Mouse (Mus musculus) CH12.LX (cell line): ENCODE measurements at regions not wholly inside any gene's neighbourhood (a gene's known extent, or its start where the extent isn't known, plus 50 kb on each side); places are given as distances from the start of the nearest gene placed in this dataset.

ENCODE experiments used
- DNase-seq: peaks from one replicate; pipeline ENCODE4 v3.0.0-alpha.2; 2013; ENCODE audit errors: extremely low read depth
- H3K27ac ChIP-seq: 2 replicates; pipeline ENCODE4 v1.5.1; 2012; ENCODE audit warnings: low read depth, mild to moderate bottlenecking, control low read depth, moderate library complexity; ENCODE audit not compliant: insufficient read depth
- H3K27me3 ChIP-seq: replicated peaks from 2 replicates; pipeline ENCODE3; 2012; ENCODE audit warnings: inconsistent platforms
- H3K36me3 ChIP-seq, 2 experiments: replicated peaks in 1 of 2; 2 replicates each; pipeline versions ENCODE3 to v1.6.1; 2012; ENCODE audit warnings: inconsistent platforms in 1 of 2, low read length in 1 of 2, mild to moderate bottlenecking in 1 of 2, mixed read lengths in 1 of 2, moderate library complexity in 1 of 2; ENCODE audit not compliant: control insufficient read depth in 1 of 2, insufficient read depth in 1 of 2
- H3K4me1 ChIP-seq, 2 experiments: 2 replicates each; pipeline ENCODE4 v1.6.1; 2012; ENCODE audit warnings: inconsistent platforms in 1 of 2, moderate library complexity in 1 of 2; ENCODE audit not compliant: insufficient read depth in 2 of 2, control insufficient read depth in 1 of 2
- H3K4me2 ChIP-seq: 2 replicates; pipeline ENCODE4 v1.6.1; 2012; ENCODE audit warnings: low read depth, mild to moderate bottlenecking, control low read depth; ENCODE audit not compliant: poor library complexity, insufficient read depth, severe bottlenecking
- H3K4me3 ChIP-seq, 3 experiments: fragments of 150-350 bp in 1 of 3; sonication (generic) in 1 of 3; replicated peaks in 1 of 3; 2 replicates each; pipeline versions ENCODE3 to v1.5.1; 2011 to 2012; ENCODE audit warnings: low read depth in 2 of 3, low read length in 2 of 3, mild to moderate bottlenecking in 2 of 3, moderate library complexity in 2 of 3, control low read depth in 1 of 3, improper control_type of control experiment in 1 of 3, inconsistent platforms in 1 of 3, mixed read lengths in 1 of 3; ENCODE audit not compliant: poor library complexity in 1 of 3
- H3K79me2 ChIP-seq: replicated peaks from 2 replicates; pipeline ENCODE4 v1.6.1; 2012; ENCODE audit warnings: mild to moderate bottlenecking, moderate library complexity; ENCODE audit not compliant: control insufficient read depth, poor library complexity, insufficient read depth, severe bottlenecking; ENCODE audit errors: extremely low read depth
- H3K9ac ChIP-seq: 2 replicates; pipeline ENCODE4 v1.6.1; 2012; ENCODE audit warnings: low read depth, mild to moderate bottlenecking, control low read depth, moderate library complexity; ENCODE audit not compliant: insufficient read depth
- H3K9me3 ChIP-seq: replicated peaks from 2 replicates; pipeline ENCODE3; 2012; ENCODE audit warnings: low read length, inconsistent platforms, mixed read lengths
- CHD2 ChIP-seq: IDR thresholded peaks from 2 replicates; pipeline ENCODE4 v1.6.1; 2011; ENCODE audit warnings: low read length, improper control_type of control experiment
- CTCF ChIP-seq, 2 experiments: IDR thresholded peaks in 1 of 2; conservative IDR thresholded peaks in 1 of 2; 2 replicates each; pipeline ENCODE4 v1.5.1; 2011 to 2012; ENCODE audit warnings: low read depth in 2 of 2, low read length in 2 of 2, improper control_type of control experiment in 1 of 2, inconsistent platforms in 1 of 2, mild to moderate bottlenecking in 1 of 2, moderate library complexity in 1 of 2
- E2F4 ChIP-seq: IDR thresholded peaks from 2 replicates; pipeline ENCODE4 v1.6.1; 2011; ENCODE audit warnings: low read depth, low read length, improper control_type of control experiment; ENCODE audit not compliant: insufficient replicate concordance
- ETS1 ChIP-seq: conservative IDR thresholded peaks from 2 replicates; pipeline ENCODE4 v1.6.1; 2012; ENCODE audit warnings: low read depth, mild to moderate bottlenecking, inconsistent platforms, low read length, improper control_type of control experiment, moderate library complexity
- GABPA ChIP-seq: IDR thresholded peaks from 2 replicates; pipeline ENCODE4 v1.6.1; 2012; ENCODE audit warnings: low read depth, low read length, improper control_type of control experiment, inconsistent platforms; ENCODE audit not compliant: insufficient replicate concordance
- IRF4 ChIP-seq: IDR thresholded peaks from 2 replicates; pipeline ENCODE4 v1.6.1; 2014; ENCODE audit warnings: low read depth, mild to moderate bottlenecking, inconsistent platforms, low read length, improper control_type of control experiment
- JUN ChIP-seq: IDR thresholded peaks from 2 replicates; pipeline ENCODE4 v1.6.1; 2011; ENCODE audit warnings: low read depth, mild to moderate bottlenecking, low read length, improper control_type of control experiment, moderate library complexity; ENCODE audit not compliant: insufficient read depth
- KAT2A ChIP-seq: IDR thresholded peaks from 2 replicates; pipeline ENCODE4 v1.6.1; 2012; ENCODE audit warnings: low read length, improper control_type of control experiment, inconsistent platforms; ENCODE audit not compliant: insufficient replicate concordance
- NELFE ChIP-seq: IDR thresholded peaks from 2 replicates; pipeline ENCODE4 v1.6.1; 2011; ENCODE audit warnings: low read depth, low read length, improper control_type of control experiment
- POLR2A ChIP-seq: IDR thresholded peaks from 2 replicates; pipeline ENCODE4 v1.6.1; 2011; ENCODE audit warnings: low read depth, mild to moderate bottlenecking, improper control_type of control experiment, low read length
- POLR2AphosphoS2 ChIP-seq: IDR thresholded peaks from 2 replicates; pipeline ENCODE4 v1.6.1; 2011; ENCODE audit warnings: low read depth, low read length, improper control_type of control experiment
- RCOR1 ChIP-seq: conservative IDR thresholded peaks from 2 replicates; pipeline ENCODE4 v1.6.1; 2012; ENCODE audit warnings: low read depth, mild to moderate bottlenecking, inconsistent platforms, low read length, improper control_type of control experiment
- SIN3A ChIP-seq: IDR thresholded peaks from 2 replicates; pipeline ENCODE4 v1.6.1; 2012; ENCODE audit warnings: low read length, improper control_type of control experiment, inconsistent platforms
- TCF12 ChIP-seq: IDR thresholded peaks from 2 replicates; pipeline ENCODE4 v1.6.1; 2014; ENCODE audit warnings: low read depth, mild to moderate bottlenecking, inconsistent platforms, low read length, improper control_type of control experiment
- UBTF ChIP-seq: IDR thresholded peaks from 2 replicates; pipeline ENCODE4 v1.6.1; 2012; ENCODE audit warnings: low read depth, mild to moderate bottlenecking, inconsistent platforms, low read length, improper control_type of control experiment, moderate library complexity
- USF1 ChIP-seq: IDR thresholded peaks from 2 replicates; pipeline ENCODE4 v1.6.1; 2014; ENCODE audit warnings: low read depth, mild to moderate bottlenecking, inconsistent platforms, low read length, improper control_type of control experiment
- ZKSCAN1 ChIP-seq: IDR thresholded peaks from 2 replicates; pipeline ENCODE4 v1.6.1; 2012; ENCODE audit warnings: low read depth, inconsistent platforms, low read length, improper control_type of control experiment, borderline replicate concordance
- ZMIZ1 ChIP-seq: IDR thresholded peaks from 2 replicates; pipeline ENCODE4 v1.6.1; 2012; ENCODE audit warnings: low read depth, mild to moderate bottlenecking, inconsistent platforms, low read length, improper control_type of control experiment
- ZNF384 ChIP-seq: IDR thresholded peaks from 2 replicates; pipeline ENCODE4 v1.6.1; 2012; ENCODE audit warnings: low read depth, low read length, improper control_type of control experiment, inconsistent platforms
- dilution Hi-C: fragments of 300-500 bp; cut with MboI; formaldehyde crosslinking; loops from 2 replicates; pipeline ENCODE4 v1.14.3; 2020; ENCODE audit warnings: low sequenced_read_pairs; ENCODE audit not compliant: extremely low pct_unique_long_range_greater_than_20kb, extremely low pct_ligation_motif_present
- in situ Hi-C: fragments of 300-500 bp; cut with MboI; formaldehyde crosslinking; loops from 3 replicates; pipeline ENCODE4 v1.14.3; 2019; ENCODE audit warnings: low sequenced_read_pairs, low pct_ligation_motif_present, low pct_unique_long_range_greater_than_20kb, mixed read lengths

GRCm38 (mm10) chr3:53343638-53344037, 119.5 kb downstream of the Nhlrc3 start:
- TF ChIP-seq JUN (no peak), USF1 (no peak), CTCF (conservative IDR thresholded peaks at IDR 0.05 in 1 of 2, IDR thresholded peaks at IDR 0.05 in 1 of 2; ENCODE audit: low read depth in 2 of 2, low read length in 2 of 2) (no peak), POLR2A (no peak), KAT2A (no peak), E2F4 (no peak), UBTF (no peak), CHD2 (no peak), ZMIZ1 (no peak), ETS1 (no peak), ZNF384 (no peak)
- Histone ChIP-seq H3K4me3 (no peak overlapping the region), H3K4me2 (no peak overlapping the region), H3K27ac (no peak overlapping the region), H3K9ac (no peak overlapping the region), H3K4me1 (peaks cover 0 to 3% of the 10 kb centered on the region in 2 experiments; a peak in 1 of 4 replicates), H3K27me3 (no peaks in the 10 kb centered on the region), H3K36me3 (no peaks in the 10 kb centered on the region), H3K9me3 (no peaks in the 10 kb centered on the region), H3K79me2 (no peaks in the 10 kb centered on the region)
- dilution Hi-C loops (no loop called here), in situ Hi-C loops (no loop called here)
- no peak for DNase-seq

- H3K4me3 ChIP-seq = no peak overlapping the region
- in situ Hi-C loops = no loop called here
- TF ChIP-seq NELFE = no peak
- no peak for TF ChIP-seq POLR2A
- TF ChIP-seq RCOR1 = no peak
- no peak for TF ChIP-seq USF1
- no peak for TF ChIP-seq KAT2A
- TF ChIP-seq IRF4 = no peak
- TF ChIP-seq TCF12 = no peak
- TF ChIP-seq POLR2AphosphoS2 = no peak
- no peak for TF ChIP-seq ZKSCAN1
- no peak for TF ChIP-seq SIN3A
- TF ChIP-seq GABPA = no peak
- no peak overlapping the region for H3K27ac ChIP-seq
- no peaks in the 10 kb centered on the region for H3K79me2 ChIP-seq
- peaks cover 0 to 3% of the 10 kb centered on the region in 2 experiments; a peak in 1 of 4 replicates for H3K4me1 ChIP-seq
- H3K4me2 ChIP-seq = no peak overlapping the region
- dilution Hi-C loops = no loop called here
- no peaks in the 10 kb centered on the region for H3K9me3 ChIP-seq
- no peaks in the 10 kb centered on the region for H3K36me3 ChIP-seq
- no peaks in the 10 kb centered on the region for H3K27me3 ChIP-seq
- no peak for DNase-seq
- no peak overlapping the region for H3K9ac ChIP-seq
Observed at GRCm38 (mm10) chr3:53341304-53342206, 121.6 kb downstream of the Nhlrc3 start.
